Mouse (Mus musculus) embryonic facial prominence, embryonic 11.5 days (tissue): ENCODE data around the gene Plekha7. TPM values are rescaled to one million over a fixed set of nuclear protein-coding genes. Genes with fewer than 3 reads are reported as not detected.

Source experiments
- ATAC-seq: fragments of 200-750 bp; cut with Nextera tagmentation; replicated peaks from 2 replicates; pipeline ENCODE4 v1.8.0; 2017; ENCODE audit warnings: low read depth; ENCODE audit not compliant: insufficient number of reproducible peaks, low FRiP score, low TSS enrichment
- DNase-seq: peaks from one replicate; pipeline ENCODE4 v3.0.0-alpha.2; 2015; ENCODE audit warnings: low spot score
- H3K27ac ChIP-seq: fragments of 300-500 bp; sonication (generic); replicated peaks from 2 replicates; pipeline ENCODE4 v1.5.1; 2014; ENCODE audit warnings: mild to moderate bottlenecking, low read depth, low read length, control low read depth
- H3K27me3 ChIP-seq: fragments of 300-500 bp; sonication (generic); 2 replicates; pipeline ENCODE4 v1.6.1; 2014; ENCODE audit warnings: mild to moderate bottlenecking, low read length, moderate library complexity, mixed read lengths; ENCODE audit not compliant: control insufficient read depth, insufficient read depth
- H3K36me3 ChIP-seq: fragments of 300-500 bp; sonication (generic); replicated peaks from 2 replicates; pipeline ENCODE4 v1.6.1; 2014; ENCODE audit warnings: low read depth, mild to moderate bottlenecking, low read length, moderate library complexity, mixed read lengths; ENCODE audit not compliant: control insufficient read depth, insufficient read depth
- H3K4me1 ChIP-seq: fragments of 300-500 bp; sonication (generic); 2 replicates; pipeline ENCODE4 v1.6.1; 2014; ENCODE audit warnings: low read length, mixed read lengths; ENCODE audit not compliant: control insufficient read depth, insufficient read depth
- H3K4me2 ChIP-seq: fragments of 300-500 bp; sonication (generic); 2 replicates; pipeline ENCODE4 v1.6.1; 2014; ENCODE audit warnings: low read depth, mild to moderate bottlenecking, control low read depth, low read length, moderate library complexity
- H3K4me3 ChIP-seq: fragments of 300-500 bp; sonication (generic); 2 replicates; pipeline ENCODE4 v1.5.1; 2014; ENCODE audit warnings: low read depth, low read length, control low read depth
- H3K9ac ChIP-seq: fragments of 300-500 bp; sonication (generic); replicated peaks from 2 replicates; pipeline ENCODE4 v1.6.1; 2014; ENCODE audit warnings: mild to moderate bottlenecking, control low read depth, low read length
- H3K9me3 ChIP-seq: fragments of 300-500 bp; sonication (generic); replicated peaks from 2 replicates; pipeline ENCODE4 v1.6.1; 2016; ENCODE audit warnings: mild to moderate bottlenecking, low read length, inconsistent platforms, mixed read lengths; ENCODE audit not compliant: control insufficient read depth
- WGBS: fragments of 180-500 bp; shearing (Covaris S2); extraction: QIAGEN DNeasy Blood & Tissue Kit; methylation state at CpG from one replicate; pipeline ENCODE4 v1.1.7; 2014; 5-methylcytosine and 5-hydroxymethylcytosine counted together
- polyA plus RNA-seq: library from polyadenylated mRNA; unstranded; fragments of >200 nt; fragmentation: Nextera tagmentation; extraction: Ambion mirVana; gene quantifications from 2 replicates; pipeline ENCODE4 v1.2.1, GENCODE M21; 2014

The Plekha7 gene
- polyA plus RNA-seq, 1 experiment from 2014 or later, result 3.6 TPM

- Histone ChIP-seq H3K27ac (no peak overlapping the region), H3K4me1 (0 out of 2 replicates have a peak, but pooled peaks cover 2% of the 10 kb centered on the region), H3K9ac (no peak overlapping the region), H3K4me3 (no peak overlapping the region), H3K36me3 (no peaks in the 10 kb centered on the region), H3K4me2 (no peak overlapping the region), H3K27me3 (no peaks in the 10 kb centered on the region), H3K9me3 (no peaks in the 10 kb centered on the region)
- DNase-seq, result peak; percentile 52
- ATAC-seq, result no peak
- WGBS, result 28% methylated on average over 10 of the region's 10 CpGs
Observed at GRCm38 (mm10) chr7:116209926-116210631, 98.1 kb downstream of the Plekha7 start.

GRCm38 (mm10) chr7:116208880-116209279 is 99.3 kb downstream of the Plekha7 start:
- 63% methylated on average over 8 of the region's 8 CpGs for WGBS
- Histone ChIP-seq H3K27ac (no peak overlapping the region), H3K4me2 (no peak overlapping the region)

GRCm38 (mm10) chr7:116206806-116207571 is 101.2 kb downstream of the Plekha7 start:
- H3K9ac ChIP-seq, result no peak overlapping the region
- H3K4me2 ChIP-seq, result no peak overlapping the region
- no peak for DNase-seq
- H3K36me3 ChIP-seq, result no peaks in the 10 kb centered on the region
- no peak overlapping the region for H3K4me3 ChIP-seq
- ATAC-seq, result 0 out of 2 replicates have a peak, but pooled peaks have one; percentile 47
- no peaks in the 10 kb centered on the region for H3K27me3 ChIP-seq
- 0 out of 2 replicates have a peak, but pooled peaks cover 2% of the 10 kb centered on the region for H3K4me1 ChIP-seq
- H3K9me3 ChIP-seq, result no peaks in the 10 kb centered on the region
- no peak overlapping the region for H3K27ac ChIP-seq
- 46% methylated on average over 7 of the region's 7 CpGs for WGBS

More at GRCm38 (mm10) chr7:116208880-116209279, 99.3 kb downstream of the Plekha7 start:
- ATAC-seq (no peak), DNase-seq (no peak)
- no peaks in the 10 kb centered on the region for H3K9me3 ChIP-seq
- H3K36me3 ChIP-seq, result no peaks in the 10 kb centered on the region
- 0 out of 2 replicates have a peak, but pooled peaks cover 2% of the 10 kb centered on the region for H3K4me1 ChIP-seq
- H3K27me3 ChIP-seq, result no peaks in the 10 kb centered on the region
- no peak overlapping the region for H3K9ac ChIP-seq
- H3K4me3 ChIP-seq, result no peak overlapping the region

- H3K4me1 ChIP-seq, result no peaks in the 10 kb centered on the region
- H3K4me2 ChIP-seq, result no peak overlapping the region
- H3K4me3 ChIP-seq, result no peak overlapping the region
- no peaks in the 10 kb centered on the region for H3K9me3 ChIP-seq
- no peak for DNase-seq
- no peak for ATAC-seq
- H3K36me3 ChIP-seq, result no peaks in the 10 kb centered on the region
- no peak overlapping the region for H3K27ac ChIP-seq
- H3K9ac ChIP-seq, result no peak overlapping the region
- 81% methylated on average over 2 of the region's 2 CpGs for WGBS
- no peaks in the 10 kb centered on the region for H3K27me3 ChIP-seq
Observed at GRCm38 (mm10) chr7:116205451-116205850, 102.7 kb downstream of the Plekha7 start.

GRCm38 (mm10) chr7:116202033-116202681 is 106.0 kb downstream of the Plekha7 start:
- DNase-seq (no peak), ATAC-seq (no peak)
- H3K4me3 ChIP-seq, result no peak overlapping the region
- H3K9me3 ChIP-seq, result no peaks in the 10 kb centered on the region
- no peaks in the 10 kb centered on the region for H3K27me3 ChIP-seq
- no peaks in the 10 kb centered on the region for H3K36me3 ChIP-seq
- no peak overlapping the region for H3K27ac ChIP-seq
- no peak overlapping the region for H3K4me2 ChIP-seq
- no peak overlapping the region for H3K9ac ChIP-seq
- WGBS, result 75% methylated on average over 10 of the region's 10 CpGs
- H3K4me1 ChIP-seq, result no peaks in the 10 kb centered on the region

GRCm38 (mm10) chr7:116200951-116201351 is 107.2 kb downstream of the Plekha7 start:
- no peak for ATAC-seq
- no peak overlapping the region for H3K4me2 ChIP-seq
- no peak overlapping the region for H3K4me3 ChIP-seq
- WGBS, result 71% methylated on average over 1 of the region's 1 CpGs
- DNase-seq, result no peak
- no peaks in the 10 kb centered on the region for H3K36me3 ChIP-seq
- H3K4me1 ChIP-seq, result no peaks in the 10 kb centered on the region
- no peaks in the 10 kb centered on the region for H3K9me3 ChIP-seq
- H3K27ac ChIP-seq, result no peak overlapping the region
- H3K27me3 ChIP-seq, result no peaks in the 10 kb centered on the region
- no peak overlapping the region for H3K9ac ChIP-seq

- 86% methylated on average over 2 of the region's 2 CpGs for WGBS
- no peaks in the 10 kb centered on the region for H3K9me3 ChIP-seq
- no peak overlapping the region for H3K4me2 ChIP-seq
- no peaks in the 10 kb centered on the region for H3K36me3 ChIP-seq
- H3K27ac ChIP-seq, result no peak overlapping the region
- H3K4me1 ChIP-seq, result no peaks in the 10 kb centered on the region
- ATAC-seq (no peak), DNase-seq (no peak)
- no peak overlapping the region for H3K4me3 ChIP-seq
- no peak overlapping the region for H3K9ac ChIP-seq
- H3K27me3 ChIP-seq, result no peaks in the 10 kb centered on the region
Observed at GRCm38 (mm10) chr7:116200544-116200943, 107.6 kb downstream of the Plekha7 start.
